Mouse (Mus musculus) brain, embryonic 14.5 days (tissue): ENCODE data around the gene Cep135. TPM values are rescaled to one million over a fixed set of nuclear protein-coding genes. Genes with fewer than 3 reads are reported as not detected.
A peak's percentile ranks its signal among the peaks of the same experiment; 100 is the strongest.

ENCODE experiments used
- DNase-seq: peaks from one replicate; pipeline ENCODE4 v3.0.0-alpha.2; 2011; ENCODE audit warnings: low read depth
- CTCF ChIP-seq: fragments of 200-500 bp; IDR thresholded peaks from 2 replicates; pipeline ENCODE4 v1.5.1; 2012; ENCODE audit warnings: inconsistent platforms, mild to moderate bottlenecking, moderate library complexity, borderline replicate concordance; ENCODE audit not compliant: insufficient read depth, insufficient read length; ENCODE audit errors: extremely low read depth
- POLR2A ChIP-seq: fragments of 200-500 bp; IDR thresholded peaks from 2 replicates; pipeline ENCODE4 v1.6.1; 2012; ENCODE audit warnings: mild to moderate bottlenecking, inconsistent platforms, borderline replicate concordance; ENCODE audit not compliant: poor library complexity, insufficient read depth, insufficient read length, severe bottlenecking; ENCODE audit errors: extremely low read depth
- polyA plus RNA-seq: library from polyadenylated mRNA; depleted of rRNA; stranded (reverse); fragments of >200 nt; gene quantifications from 2 replicates; pipeline ENCODE4 v1.2.3, GENCODE M21; 2012

Gene Cep135
- polyA plus RNA-seq, 1 experiment: 6.1 TPM

GRCm38 (mm10) chr5:76609702-76610370, 21.3 kb downstream of the Cep135 start:
- no peak for TF ChIP-seq POLR2A
- TF ChIP-seq CTCF: no peak
- no peak for DNase-seq

GRCm38 (mm10) chr5:76612867-76613499, 24.5 kb downstream of the Cep135 start:
- TF ChIP-seq POLR2A: no peak
- TF ChIP-seq CTCF: no peak
- no peak for DNase-seq

GRCm38 (mm10) chr5:76615276-76615675, 26.8 kb downstream of the Cep135 start:
- DNase-seq: peak; percentile 2
- TF ChIP-seq CTCF (no peak), POLR2A (no peak)

- no peak for TF ChIP-seq POLR2A
- TF ChIP-seq CTCF: no peak
- no peak for DNase-seq
Observed at GRCm38 (mm10) chr5:76616196-76616747, 27.8 kb downstream of the Cep135 start.

- peak; percentile 3 for DNase-seq
- TF ChIP-seq CTCF (no peak), POLR2A (no peak)
Observed at GRCm38 (mm10) chr5:76618750-76619149, 30.3 kb downstream of the Cep135 start.

- no peak for DNase-seq
- TF ChIP-seq POLR2A: no peak
- TF ChIP-seq CTCF: no peak
Observed at GRCm38 (mm10) chr5:76623759-76624158, 35.3 kb downstream of the Cep135 start.

GRCm38 (mm10) chr5:76627770-76628169, 39.3 kb downstream of the Cep135 start:
- TF ChIP-seq CTCF: no peak
- TF ChIP-seq POLR2A: no peak

GRCm38 (mm10) chr5:76634012-76634411, 45.5 kb downstream of the Cep135 start:
- no peak for DNase-seq
- TF ChIP-seq CTCF: no peak
- no peak for TF ChIP-seq POLR2A

More at GRCm38 (mm10) chr5:76627770-76628169, 39.3 kb downstream of the Cep135 start:
- DNase-seq: no peak

GRCm38 (mm10) chr5:76635592-76635991, 47.1 kb downstream of the Cep135 start:
- TF ChIP-seq POLR2A: no peak
- TF ChIP-seq CTCF: no peak
- no peak for DNase-seq

- DNase-seq: no peak
- TF ChIP-seq CTCF (no peak), POLR2A (no peak)
Observed at GRCm38 (mm10) chr5:76642076-76642475, 53.6 kb downstream of the Cep135 start.

- DNase-seq: no peak
- TF ChIP-seq POLR2A (no peak), CTCF (no peak)
Observed at GRCm38 (mm10) chr5:76644234-76644633, 55.7 kb downstream of the Cep135 start.

GRCm38 (mm10) chr5:76645091-76645868, 56.8 kb downstream of the Cep135 start:
- DNase-seq: no peak
- TF ChIP-seq CTCF (no peak), POLR2A (no peak)

GRCm38 (mm10) chr5:76649897-76650296, 61.4 kb downstream of the Cep135 start:
- no peak for DNase-seq
- TF ChIP-seq POLR2A: no peak
- no peak for TF ChIP-seq CTCF
